Mouse (Mus musculus) gonadal fat pad, adult 2 months (tissue): ENCODE data around the gene Gnai2. TPM values are rescaled to one million over a fixed set of nuclear protein-coding genes. Genes with fewer than 3 reads are reported as not detected.

ENCODE experiments used
- DNase-seq: peaks from one replicate; pipeline ENCODE4 v3.0.0-alpha.2; 2012; ENCODE audit warnings: low read depth
- polyA plus RNA-seq: library from polyadenylated mRNA; depleted of rRNA; stranded (reverse); fragments of >200 nt; gene quantifications from 2 replicates; pipeline ENCODE4 v1.2.3, GENCODE M21; 2012

Gnai2 gene
- polyA plus RNA-seq, 1 experiment = 685 TPM

DNA sequence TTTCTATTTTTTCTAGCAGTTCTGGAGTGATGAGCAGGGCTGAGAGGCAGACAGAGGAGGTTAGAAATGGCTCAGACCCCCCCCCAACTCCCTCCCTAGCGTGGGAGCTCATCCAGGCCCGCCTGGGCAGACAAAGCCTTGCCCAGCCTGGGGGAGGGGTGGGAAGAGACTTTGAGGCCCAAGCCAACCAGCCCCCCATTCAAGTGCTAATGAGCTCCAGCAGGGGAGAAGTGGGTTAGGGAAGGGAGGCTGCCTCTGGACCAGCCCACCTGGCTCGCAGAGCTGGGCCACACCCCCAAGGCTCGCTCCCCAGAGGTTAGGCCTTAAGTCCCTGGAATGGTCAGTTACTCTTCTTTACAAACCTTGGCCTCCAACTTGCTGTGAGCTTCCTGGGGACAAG, 4.6 kb downstream of the Gnai2 start:
- no peak for DNase-seq

DNA sequence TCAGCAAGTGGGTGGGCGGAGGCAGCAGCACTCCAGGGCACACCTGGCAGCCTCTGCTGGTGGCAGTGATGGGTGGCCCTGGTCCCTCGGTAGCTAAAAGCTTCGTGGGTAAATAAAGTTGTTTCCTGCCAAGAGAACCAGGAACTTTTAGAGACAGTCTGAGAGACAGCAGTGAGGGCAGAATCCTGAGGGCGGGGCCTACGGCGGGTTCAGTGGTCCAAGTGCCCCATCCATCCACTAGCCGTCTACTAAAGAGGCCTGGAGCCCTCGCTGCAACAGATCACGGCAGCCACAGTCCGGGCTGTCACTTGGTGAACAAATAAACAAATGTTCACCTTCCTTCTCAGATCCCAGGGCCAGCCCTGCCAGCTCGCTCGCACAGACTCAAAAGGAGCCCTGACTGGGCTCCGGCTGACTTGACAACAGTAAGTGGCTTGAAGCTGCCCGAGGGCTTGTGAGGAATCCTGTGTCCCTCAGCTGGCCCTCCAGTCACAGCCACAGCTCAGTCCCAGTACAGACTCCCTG, 5.2 kb downstream of the Gnai2 start:
- DNase-seq = no peak

GRCm38 (mm10) chr9:107629411-107629730, 5.8 kb downstream of the Gnai2 start:
- DNase-seq = no peak

DNA sequence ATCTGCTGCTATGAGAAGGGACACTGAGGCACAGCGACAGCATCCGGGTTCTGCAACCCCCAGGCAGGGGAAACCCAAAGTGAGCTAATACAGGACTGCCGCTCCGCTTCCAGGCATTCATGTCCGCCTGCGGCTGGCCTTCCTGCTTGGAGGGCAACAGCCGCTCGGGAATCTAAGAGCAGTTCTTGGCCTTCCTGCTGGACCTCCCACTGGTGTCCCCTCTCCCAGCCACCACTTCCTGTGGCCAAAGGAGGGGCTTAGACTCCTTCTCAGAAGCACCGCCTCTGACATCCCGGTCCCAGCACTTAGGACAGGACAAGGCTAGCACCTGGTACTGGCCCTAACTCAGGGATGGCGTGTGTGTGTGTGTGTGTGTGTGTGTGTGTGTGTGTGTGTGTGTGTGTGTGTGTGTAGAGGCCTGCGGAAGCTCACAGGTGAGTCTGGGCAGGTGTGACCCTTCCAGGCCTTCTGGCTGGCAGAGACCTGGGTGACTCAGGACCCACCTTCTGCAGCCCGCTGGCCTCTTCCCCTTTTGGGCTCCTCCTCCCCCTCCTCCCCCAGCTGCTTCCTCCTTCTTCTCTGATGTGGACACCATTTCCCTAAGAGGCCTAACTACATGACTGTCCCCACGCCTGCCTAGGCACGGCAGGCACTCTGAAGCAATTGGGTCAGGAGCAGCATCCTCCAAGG, 6.3 kb downstream of the Gnai2 start:
- no peak for DNase-seq

- no peak for DNase-seq
These were observed 7.5 kb downstream of the Gnai2 start for GRCm38 (mm10) chr9:107627387-107628255.

- no peak for DNase-seq
These were observed 8.3 kb downstream of the Gnai2 start for GRCm38 (mm10) chr9:107626844-107627277.

DNA sequence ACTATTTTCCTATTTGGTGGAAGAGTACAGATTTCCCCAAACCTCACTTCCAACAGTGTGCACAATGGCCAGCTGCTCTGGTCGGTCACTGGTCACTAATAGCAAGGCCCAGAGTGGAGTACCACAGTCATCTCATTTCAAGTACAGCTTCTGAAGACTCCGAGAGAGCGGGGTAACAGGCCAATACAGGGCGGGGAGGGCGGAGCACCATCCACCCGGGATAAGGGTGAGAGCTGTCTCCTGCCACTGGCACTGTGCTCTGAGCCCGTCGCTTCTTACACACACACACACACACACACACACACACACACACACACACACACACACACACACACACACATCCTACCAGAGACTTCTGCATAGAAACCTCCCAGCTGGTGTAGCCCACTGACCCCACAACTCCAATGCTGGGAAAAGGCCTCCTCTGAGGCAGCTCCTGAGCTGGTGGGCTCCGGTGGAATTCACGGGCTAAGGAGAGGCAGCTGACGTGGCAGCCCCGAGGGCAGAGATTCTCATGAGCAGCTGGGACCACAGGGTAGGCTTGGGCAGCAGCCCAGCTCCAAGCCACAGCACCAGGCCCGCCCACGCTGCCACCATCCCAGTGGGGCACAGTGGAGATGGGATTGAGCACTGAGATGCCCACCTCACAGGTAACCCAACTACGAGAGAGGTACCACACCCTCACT, 8.9 kb downstream of the Gnai2 start:
- DNase-seq = no peak

- DNase-seq = no peak
These were observed 9.6 kb downstream of the Gnai2 start for GRCm38 (mm10) chr9:107625351-107626128.

DNA sequence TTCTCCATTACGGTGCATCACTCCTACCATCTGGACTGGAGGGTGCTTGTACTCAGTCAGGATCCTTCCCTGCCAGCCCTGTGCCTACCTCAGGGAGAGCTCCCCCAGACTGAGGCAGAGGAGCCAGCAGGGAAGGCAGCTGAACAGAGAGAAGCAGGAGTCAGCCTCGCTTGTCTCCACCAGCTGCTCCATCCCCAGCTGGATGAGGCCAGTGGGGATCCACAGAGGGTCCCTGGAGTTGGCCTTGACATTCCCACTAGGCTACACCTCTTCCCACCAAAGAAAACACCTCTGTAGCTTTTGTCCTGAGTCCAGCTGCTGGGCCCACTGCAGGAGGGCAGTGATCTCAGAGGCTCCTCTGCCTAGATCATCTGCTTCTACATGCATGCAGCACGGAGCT, 10.2 kb downstream of the Gnai2 start:
- no peak for DNase-seq

DNA sequence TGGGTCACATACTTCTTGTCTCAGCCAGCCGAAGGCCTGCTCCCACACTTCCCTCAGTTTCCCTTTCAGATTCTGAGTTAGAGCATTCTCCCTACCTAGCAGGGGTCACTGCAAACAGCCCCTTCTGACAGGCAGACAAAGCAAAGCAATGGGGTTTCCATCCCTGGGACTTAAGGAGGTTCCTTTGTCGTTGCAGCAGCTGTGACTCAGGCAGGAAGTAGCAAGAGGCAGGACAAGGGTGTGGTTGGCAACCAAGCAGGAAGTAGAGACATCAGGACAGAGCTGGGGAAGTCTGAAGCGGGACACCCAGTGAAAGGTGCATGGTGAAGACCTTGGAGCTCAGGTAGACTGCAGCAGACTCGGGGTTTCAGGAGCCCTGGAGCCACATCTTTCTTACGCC, 10.6 kb downstream of the Gnai2 start:
- DNase-seq = no peak

DNA sequence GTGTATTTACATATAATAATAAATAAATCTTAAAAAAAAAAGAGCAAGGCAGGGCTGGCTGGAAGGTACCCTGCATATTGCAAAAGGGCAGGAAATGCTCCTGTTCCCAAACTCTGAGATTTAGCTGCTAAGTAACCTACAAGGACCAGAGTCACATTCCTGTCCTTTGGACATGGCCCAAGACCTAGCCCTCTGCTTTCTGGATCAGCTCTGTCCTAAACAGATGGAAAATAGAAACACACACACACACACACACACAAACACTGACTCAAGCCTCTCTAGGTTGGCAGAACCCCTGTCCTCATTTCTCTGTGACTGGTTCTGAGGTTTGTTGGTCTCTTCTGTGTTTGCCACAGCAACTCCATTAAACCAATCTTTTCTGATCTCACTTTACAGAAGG, 14.2 kb downstream of the Gnai2 start:
- no peak for DNase-seq

DNA sequence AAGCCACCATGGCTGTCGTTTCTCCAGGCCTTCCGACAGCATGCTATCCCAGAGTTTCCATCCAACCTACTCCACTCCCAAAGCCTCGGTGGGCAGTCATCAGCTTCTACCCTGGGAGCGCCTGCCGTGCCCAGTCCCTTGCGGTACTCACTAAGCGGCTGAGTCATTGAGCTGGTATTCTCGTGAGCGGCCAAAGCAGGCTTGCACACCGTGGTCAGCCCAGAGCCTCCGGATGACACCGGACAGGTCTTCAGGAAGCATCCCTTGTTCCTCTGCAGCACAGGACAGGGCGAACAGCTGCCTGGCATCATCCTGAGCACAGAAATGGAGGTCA, 15.7 kb downstream of the Gnai2 start:
- DNase-seq = no peak

DNA sequence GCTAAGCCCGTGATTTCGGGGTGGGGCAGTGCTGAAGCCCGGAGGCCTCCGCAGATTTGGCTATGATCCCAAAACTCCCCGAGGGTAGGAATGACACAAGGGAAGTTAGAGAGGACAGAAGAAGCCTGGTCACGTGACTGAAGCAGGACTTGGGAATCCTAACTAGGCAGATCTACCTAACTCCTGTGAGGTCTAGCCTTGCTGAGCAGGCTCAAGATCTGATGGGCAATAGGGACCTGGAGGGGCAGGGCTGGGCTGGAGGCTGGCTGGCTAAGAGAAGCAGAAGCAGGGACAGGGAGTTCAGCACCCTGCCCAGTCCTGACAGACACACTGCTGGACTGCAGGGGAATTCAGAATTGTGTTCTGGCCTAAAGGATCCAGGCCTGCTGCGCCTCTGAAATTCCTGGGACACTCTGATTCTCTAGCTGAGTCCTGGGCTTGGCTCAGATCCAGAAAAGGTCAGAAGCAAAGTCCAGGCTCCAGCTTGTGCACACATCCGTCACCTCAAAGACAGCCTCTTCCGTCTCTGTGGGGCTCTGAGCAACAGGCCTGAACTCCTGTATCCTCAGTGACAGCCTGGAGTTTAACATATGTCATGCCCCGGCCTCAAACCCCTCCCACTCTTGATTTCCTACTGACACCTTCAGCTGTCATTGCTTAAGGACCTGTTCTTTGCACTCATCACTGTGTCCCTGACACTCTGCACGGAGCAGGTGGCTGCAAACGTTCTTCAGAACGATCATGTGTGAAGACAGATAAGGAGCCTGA, 16.2 kb downstream of the Gnai2 start:
- no peak for DNase-seq

GRCm38 (mm10) chr9:107618098-107618497, 17.1 kb downstream of the Gnai2 start:
- no peak for DNase-seq

DNA sequence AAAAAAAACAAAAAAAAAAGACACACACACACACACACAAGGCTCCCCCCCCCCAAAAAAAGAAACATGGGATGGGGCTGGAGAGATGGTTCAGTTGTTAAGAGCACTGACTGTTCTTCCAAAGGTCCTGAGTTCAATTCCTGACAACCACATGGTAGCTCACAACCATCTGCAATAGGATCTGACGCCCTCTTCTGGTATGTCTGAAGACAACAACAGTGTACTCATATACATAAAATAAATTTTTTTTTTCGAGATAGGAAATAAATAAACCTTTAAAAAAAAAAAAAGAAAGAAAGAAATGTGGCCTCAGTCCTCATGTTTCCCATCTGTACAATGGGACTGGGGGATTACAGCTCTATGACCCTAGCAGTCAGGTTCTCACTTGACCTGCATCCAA, 17.7 kb downstream of the Gnai2 start:
- no peak for DNase-seq

DNA sequence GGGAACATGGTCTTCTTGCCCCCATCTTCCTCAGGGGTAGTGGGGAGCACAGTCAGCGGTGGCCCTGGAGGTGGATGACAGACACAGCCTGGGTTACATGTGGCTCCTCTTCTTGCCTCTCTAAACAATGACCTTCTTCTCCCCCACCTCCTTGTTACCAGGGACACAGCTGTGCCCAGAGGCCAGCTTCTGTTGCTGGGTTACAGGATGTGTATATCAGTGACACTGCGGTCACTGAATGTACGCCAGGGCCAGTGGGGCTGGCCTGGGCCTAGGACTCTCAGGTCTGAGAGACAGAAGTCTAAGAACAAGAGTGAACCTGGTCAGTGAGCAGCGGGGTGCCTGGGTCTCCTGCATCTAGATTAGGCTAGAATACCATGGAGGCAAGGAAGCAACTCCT, 20.1 kb downstream of the Gnai2 start:
- no peak for DNase-seq

DNA sequence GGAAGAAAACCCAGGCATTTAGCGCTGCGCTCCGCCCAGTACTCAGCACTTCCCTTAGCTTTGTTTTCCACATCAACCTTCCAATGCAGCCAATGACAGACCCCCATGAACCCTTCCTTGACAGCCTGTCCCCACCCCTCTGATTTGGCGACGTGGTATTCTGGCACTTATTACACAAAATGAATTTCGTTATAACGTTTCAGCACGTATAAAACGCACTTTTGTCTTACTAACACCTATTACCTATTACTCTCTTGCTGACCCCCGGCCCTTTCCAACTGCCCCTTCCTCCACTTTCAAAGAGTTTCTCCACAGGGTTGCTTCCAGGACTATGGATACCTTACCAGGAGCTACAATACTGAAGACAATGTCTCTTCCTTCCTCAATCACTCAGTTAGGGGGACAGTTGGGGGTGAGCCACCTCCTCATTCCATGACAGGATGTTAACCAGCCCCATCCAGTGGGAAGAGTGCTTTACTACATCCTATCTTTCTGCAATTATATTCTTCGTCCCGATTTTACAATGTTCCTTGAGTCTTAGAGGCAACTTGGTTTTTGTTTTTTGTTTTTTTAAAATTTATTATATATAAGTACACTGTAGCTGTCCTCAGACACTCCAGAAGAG, 22.1 kb downstream of the Gnai2 start:
- DNase-seq = no peak

DNA sequence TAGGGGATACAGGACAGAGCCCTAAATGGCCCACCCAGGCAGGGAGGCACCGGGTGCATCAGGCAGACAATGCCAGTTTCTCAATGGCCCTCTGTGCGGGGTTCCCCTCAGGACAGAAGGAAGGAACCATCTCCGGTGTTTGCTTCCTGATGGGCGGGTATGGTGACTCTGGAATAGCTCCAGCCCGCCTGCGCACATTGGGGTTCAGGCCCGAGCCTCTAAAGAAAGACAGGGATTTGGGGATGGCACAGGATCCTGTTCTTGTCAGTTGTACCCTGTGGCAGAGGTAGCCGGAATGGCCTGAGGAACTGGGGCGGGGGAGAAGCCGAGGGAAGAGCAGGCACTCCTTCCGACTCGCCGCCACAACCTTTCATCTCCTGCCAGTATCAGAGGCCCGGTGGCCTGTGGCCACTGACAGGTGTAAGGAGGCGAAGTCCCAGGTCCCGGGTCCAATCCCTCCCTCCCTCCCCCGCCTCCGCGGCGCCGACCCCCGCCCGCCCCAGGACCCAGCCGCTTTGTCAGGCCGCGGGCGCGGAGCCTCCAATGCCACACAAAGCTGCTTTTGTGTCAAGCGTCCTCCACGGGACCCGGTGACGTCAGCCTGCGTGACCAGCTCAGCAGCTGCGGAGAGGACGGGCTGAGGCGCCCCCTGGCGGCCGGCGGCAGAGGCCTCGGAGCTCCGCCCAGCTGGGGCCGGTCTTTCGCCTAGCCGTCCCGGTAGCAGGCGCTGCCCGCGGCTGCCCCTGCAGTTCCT, 22.8 kb downstream of the Gnai2 start:
- DNase-seq = no peak

- no peak for DNase-seq
These were observed 23.5 kb downstream of the Gnai2 start for GRCm38 (mm10) chr9:107611456-107612190.
